22 mouse cellular contexts compared by ENCODE assay signal in genomic region chr16:4890201-4890709, GRCm38 (mm10). TPM values are rescaled to one million over a fixed set of nuclear protein-coding genes. Genes with fewer than 3 reads are reported as not detected.
DNase-seq lines count a peak whose midpoint lies in the region; ATAC-seq and TF ChIP-seq lines count a peak whose summit lies in the region.
"Had no signal": no experiment of that assay in that cellular context is flagged by ENCODE, and none has a peak within 500 bp of the region (broad histone marks: within the 10 kb centered on the region; RNA-seq: fewer than 3 reads in every experiment).

No protein-coding gene starts in this region.

- no peak overlapping the region for H3K4me3 ChIP-seq in lung, postnatal 0 days (ENCODE audit: low read depth, low read length)
- H3K4me3 ChIP-seq in lung, adult 2 months (replicated peaks; ENCODE audit: extremely low read depth, low read depth, low read length), result no peak overlapping the region
- H3K4me3 ChIP-seq in heart, embryonic 11.5 days (ENCODE audit: low read depth, low read length), result no peak overlapping the region
- H3K4me3 ChIP-seq in heart, postnatal 0 days (ENCODE audit: low read depth, low read length), result no peak overlapping the region
- H3K4me3 ChIP-seq: forebrain, embryonic 12.5 days; hindbrain, embryonic 12.5 days had no signal

- peak; percentile 57 to 63 for DNase-seq in heart, adult 18-20 months
- DNase-seq in heart, postnatal 25 days (ENCODE audit: low spot score), result no peak
- peak; percentile 52 for DNase-seq in lung, postnatal 0 days (ENCODE audit: low spot score)
- DNase-seq in lung, adult 2 months, result no peak
- DNase-seq in heart, postnatal 0 days (ENCODE audit: low spot score), result peak; percentile 78
- DNase-seq in cerebellum, adult 11 months, result no peak
- DNase-seq in spleen, postnatal 4 days (ENCODE audit: low spot score in 2 of 2), result no peak
- DNase-seq: adrenal gland, postnatal 36 days; cerebellum, postnatal 10 days; kidney, adult 18-20 months; lung, postnatal 10 days; midbrain, embryonic 14.5 days; right cerebral cortex, postnatal 14 days had no signal

- H3K9me3 ChIP-seq in lung, postnatal 0 days (ENCODE audit: low read length), result no peaks in the 10 kb centered on the region
- H3K9me3 ChIP-seq in heart, embryonic 11.5 days (replicated peaks; ENCODE audit: control insufficient read depth, low read length), result no peaks in the 10 kb centered on the region
- no peaks in the 10 kb centered on the region for H3K9me3 ChIP-seq in heart, postnatal 0 days (replicated peaks; ENCODE audit: control insufficient read depth, low read length)
- H3K9me3 ChIP-seq: forebrain, embryonic 12.5 days; hindbrain, embryonic 12.5 days had no signal

- peak overlapping the region; percentile 43; the same call in 1 of the 2 replicates for H3K27ac ChIP-seq in lung, postnatal 0 days (ENCODE audit: low read length)
- peak overlapping the region; percentile 63 for H3K27ac ChIP-seq in heart, embryonic 11.5 days (ENCODE audit: low read depth, low read length)
- H3K27ac ChIP-seq in heart, postnatal 0 days (ENCODE audit: low read depth), result peak overlapping the region; percentile 90
- H3K27ac ChIP-seq: forebrain, embryonic 12.5 days; hindbrain, embryonic 12.5 days; liver, embryonic 14.5 days had no signal

- H3K27me3 ChIP-seq in lung, postnatal 0 days (replicated peaks; ENCODE audit: insufficient read depth, low read length), result no peaks in the 10 kb centered on the region
- H3K27me3 ChIP-seq in heart, embryonic 11.5 days (ENCODE audit: control insufficient read depth, insufficient read depth, low read length), result no peaks in the 10 kb centered on the region
- H3K27me3 ChIP-seq in heart, postnatal 0 days (ENCODE audit: control insufficient read depth, insufficient read depth, low read length), result no peaks in the 10 kb centered on the region
- H3K27me3 ChIP-seq: forebrain, embryonic 12.5 days; hindbrain, embryonic 12.5 days had no signal

- no peak for TF ChIP-seq EP300 in lung, postnatal 0 days (IDR thresholded peaks at IDR 0.05)
- TF ChIP-seq EP300 in heart, postnatal 0 days (IDR thresholded peaks at IDR 0.05; ENCODE audit: low read depth), result 0 out of 2 replicates have a peak, but pooled peaks have one; percentile 44

- TF ChIP-seq POLR2A in lung, adult 2 months (IDR thresholded peaks at IDR 0.05; ENCODE audit: borderline replicate concordance, extremely low read depth, low read depth, low read length), result no peak

- no peak overlapping the region for H3K4me2 ChIP-seq in lung, postnatal 0 days (replicated peaks; ENCODE audit: low read depth, low read length)
- H3K4me2 ChIP-seq in heart, embryonic 11.5 days, result peak overlapping the region; percentile 6; the same call in 1 of the 2 replicates
- H3K4me2 ChIP-seq in heart, postnatal 0 days (ENCODE audit: low read depth, low read length), result peak overlapping the region; percentile 10; the same call in 1 of the 2 replicates
- H3K4me2 ChIP-seq: forebrain, embryonic 12.5 days; hindbrain, embryonic 12.5 days had no signal

- WGBS in lung, postnatal 0 days, result 28% methylated on average over 4 of the region's 4 CpGs
- WGBS in lung, adult 2 months, result 26% methylated on average over 4 of the region's 4 CpGs
- 34% methylated on average over 4 of the region's 4 CpGs for WGBS in heart, embryonic 11.5 days (ENCODE audit: insufficient replicate concordance)
- WGBS in heart, postnatal 0 days, result 29% methylated on average over 4 of the region's 4 CpGs

- no peaks in the 10 kb centered on the region for H3K36me3 ChIP-seq in lung, postnatal 0 days (ENCODE audit: insufficient read depth, low read length)
- no peaks in the 10 kb centered on the region for H3K36me3 ChIP-seq in heart, embryonic 11.5 days (ENCODE audit: control insufficient read depth, insufficient read depth, low read length)
- H3K36me3 ChIP-seq in heart, postnatal 0 days (replicated peaks; ENCODE audit: control insufficient read depth, insufficient read depth, low read length), result no peaks in the 10 kb centered on the region
- H3K36me3 ChIP-seq: forebrain, embryonic 12.5 days; hindbrain, embryonic 12.5 days had no signal

- intact Hi-C loops in heart, postnatal 25 days (cut with DNase I), result no loop called here

- no peak overlapping the region for H3K9ac ChIP-seq in lung, postnatal 0 days (replicated peaks; ENCODE audit: low read depth)
- no peak overlapping the region for H3K9ac ChIP-seq in heart, embryonic 11.5 days (ENCODE audit: low read depth, low read length)
- H3K9ac ChIP-seq in heart, postnatal 0 days (replicated peaks; ENCODE audit: low read depth, low read length), result no peak overlapping the region
- H3K9ac ChIP-seq: forebrain, embryonic 12.5 days; hindbrain, embryonic 12.5 days; liver, embryonic 14.5 days had no signal

- H3K4me1 ChIP-seq in lung, postnatal 0 days (ENCODE audit: insufficient read depth, low read depth, low read length), result peaks cover 31% of the 10 kb centered on the region
- peaks cover 19% of the 10 kb centered on the region for H3K4me1 ChIP-seq in lung, adult 2 months (ENCODE audit: control insufficient read depth, insufficient read depth, low read length)
- peaks cover 40% of the 10 kb centered on the region for H3K4me1 ChIP-seq in heart, embryonic 11.5 days (ENCODE audit: control insufficient read depth, insufficient read depth, low read length)
- peaks cover 52% of the 10 kb centered on the region for H3K4me1 ChIP-seq in heart, postnatal 0 days (ENCODE audit: control insufficient read depth, insufficient read depth)

- no peak for ATAC-seq in lung, postnatal 0 days
- no peak for ATAC-seq in heart, embryonic 11.5 days (replicated peaks; ENCODE audit: insufficient number of reproducible peaks, low FRiP score, low TSS enrichment)
- peak; percentile 52 for ATAC-seq in heart, postnatal 0 days (ENCODE audit: insufficient read depth, low read depth)

- TF ChIP-seq CTCF in lung, postnatal 0 days (IDR thresholded peaks at IDR 0.05), result no peak
- TF ChIP-seq CTCF in lung, adult 2 months (IDR thresholded peaks at IDR 0.05; ENCODE audit: insufficient read depth, low read length), result no peak
- no peak for TF ChIP-seq CTCF in heart, postnatal 0 days (IDR thresholded peaks at IDR 0.05; ENCODE audit: low read depth)

RNA-seq across cellular contexts. Expression of gene Mgrn1, which starts 4.2 kb away (rescaled TPM):
- total RNA-seq in heart, adult 18-20 months (2021), result 100 to 1,000 TPM; 165 to 167 TPM
- total RNA-seq in heart, postnatal 25 days (2021), result 100 to 1,000 TPM; 147 to 148 TPM
- 75.6 and 76.7 TPM in 2 replicates for polyA plus RNA-seq in lung, postnatal 0 days (2015; fragmentation: Nextera tagmentation; extraction: Ambion mirVana)
- 124 and 140 TPM in 2 replicates for polyA plus RNA-seq in lung, adult 2 months (2012; rRNA removed)
- 96.8 and 112 TPM in 2 replicates for polyA plus RNA-seq in heart, embryonic 11.5 days (2014; fragmentation: Nextera tagmentation; extraction: Ambion mirVana)
- 214 and 223 TPM in 2 replicates for total RNA-seq in heart, postnatal 0 days (2014; rRNA removed; ENCODE audit: low replicate concordance)
- polyA plus RNA-seq in heart, postnatal 0 days (2015; fragmentation: Nextera tagmentation; extraction: Ambion mirVana), result 138 and 159 TPM in 2 replicates

RNA-seq across cellular contexts. Expression of gene Ubald1, which starts 10.1 kb away (rescaled TPM):
- total RNA-seq in heart, adult 18-20 months (2021), result 10 to 100 TPM; 14.3 to 19.7 TPM
- 10 to 100 TPM; 20.2 to 20.9 TPM for total RNA-seq in heart, postnatal 25 days (2021)
- polyA plus RNA-seq in lung, postnatal 0 days (2015; fragmentation: Nextera tagmentation; extraction: Ambion mirVana), result 33.7 and 39.5 TPM in 2 replicates
- polyA plus RNA-seq in lung, adult 2 months (2012; rRNA removed), result 62.1 and 69.5 TPM in 2 replicates
- polyA plus RNA-seq in heart, embryonic 11.5 days (2014; fragmentation: Nextera tagmentation; extraction: Ambion mirVana), result 27.4 and 28.8 TPM in 2 replicates
- 11.7 and 27.6 TPM in 2 replicates for total RNA-seq in heart, postnatal 0 days (2014; rRNA removed; ENCODE audit: low replicate concordance)
- 18.3 and 18.8 TPM in 2 replicates for polyA plus RNA-seq in heart, postnatal 0 days (2015; fragmentation: Nextera tagmentation; extraction: Ambion mirVana)

RNA-seq across cellular contexts. Expression of gene Nudt16l1, which starts 48.3 kb away (rescaled TPM):
- total RNA-seq in heart, adult 18-20 months (2021), result 10 to 100 TPM; 19.1 to 20.4 TPM
- 10 to 100 TPM; 20.5 to 24.3 TPM for total RNA-seq in heart, postnatal 25 days (2021)
- 87.6 and 92.0 TPM in 2 replicates for polyA plus RNA-seq in lung, postnatal 0 days (2015; fragmentation: Nextera tagmentation; extraction: Ambion mirVana)
- polyA plus RNA-seq in lung, adult 2 months (2012; rRNA removed), result 75.8 and 79.6 TPM in 2 replicates
- 102 and 106 TPM in 2 replicates for polyA plus RNA-seq in heart, embryonic 11.5 days (2014; fragmentation: Nextera tagmentation; extraction: Ambion mirVana)
- total RNA-seq in heart, postnatal 0 days (2014; rRNA removed; ENCODE audit: low replicate concordance), result 35.5 and 44.0 TPM in 2 replicates
- 96.0 and 101 TPM in 2 replicates for polyA plus RNA-seq in heart, postnatal 0 days (2015; fragmentation: Nextera tagmentation; extraction: Ambion mirVana)

RNA-seq across cellular contexts. Expression of gene 4930562C15Rik, which starts 55.0 kb away (rescaled TPM):
- under 1 TPM in 1 of 2 experiments, not detected in 1; 0.51 TPM for total RNA-seq in heart, adult 18-20 months (2021)
- not detected for total RNA-seq in heart, postnatal 25 days (2021)
- 2.2 and 2.4 TPM in 2 replicates for polyA plus RNA-seq in lung, postnatal 0 days (2015; fragmentation: Nextera tagmentation; extraction: Ambion mirVana)
- polyA plus RNA-seq in lung, adult 2 months (2012; rRNA removed), result 4.9 and 5.2 TPM in 2 replicates
- polyA plus RNA-seq in heart, embryonic 11.5 days (2014; fragmentation: Nextera tagmentation; extraction: Ambion mirVana), result 0.25 and 0.79 TPM in 2 replicates
- not detected in 2 replicates for total RNA-seq in heart, postnatal 0 days (2014; rRNA removed; ENCODE audit: low replicate concordance)
- polyA plus RNA-seq in heart, postnatal 0 days (2015; fragmentation: Nextera tagmentation; extraction: Ambion mirVana), result 0.08 and 0.12 TPM in 2 replicates
- total RNA-seq: adrenal gland, postnatal 36 days; gastrocnemius, adult 18-20 months; layer of hippocampus, postnatal 14 days; megakaryocyte, adult 5-6 weeks had no signal
- polyA plus RNA-seq: cortical plate, adult 2 months; liver, embryonic 14.5 days; urinary bladder, adult 2 months had no signal

Comparison
In these comparisons a context has a peak if more than half of its experiments do, and no peak if none do; other contexts are left out.
1. DNase-seq: peak in heart, adult 18-20 months (2 of 2), lung, postnatal 0 days (single experiment) and heart, postnatal 0 days (single experiment); none in heart, postnatal 25 days (single experiment), lung, adult 2 months (single experiment), cerebellum, adult 11 months (single experiment) and spleen, postnatal 4 days (0 of 2).
2. Peak in every context shown above with its lines, with median percentiles within 50 percentile points of each other: H3K27ac ChIP-seq.